Mouse (Mus musculus): ENCODE results near the gene Rpl38. TPM values are rescaled to one million over a fixed set of nuclear protein-coding genes. Genes with fewer than 3 reads are reported as not detected.

Rpl38 gene
- polyA plus RNA-seq, 1 experiment from 2014 or later = 824 TPM

DNA sequence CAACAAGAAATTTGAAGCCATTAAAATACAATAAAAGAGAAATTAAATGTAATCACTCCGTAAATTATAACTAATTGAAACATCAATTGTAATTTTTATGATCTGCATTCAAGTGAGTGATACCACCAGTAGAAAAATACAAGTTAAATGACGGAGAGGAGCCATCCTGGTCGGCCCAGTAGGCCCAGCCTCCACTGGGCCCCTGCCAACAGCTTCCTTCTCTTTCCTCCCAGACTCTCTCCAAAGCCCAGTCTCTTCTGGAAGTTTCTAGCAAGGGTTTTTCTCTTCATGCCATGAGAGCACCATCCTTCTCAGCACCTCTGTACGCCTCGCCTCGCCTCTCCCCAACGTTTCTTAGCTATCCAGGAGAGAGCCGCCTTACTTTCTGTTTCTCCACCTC lies 27.2 kb upstream of the Rpl38 start:
- no peak for DNase-seq (ENCODE audit: low spot score)

DNA sequence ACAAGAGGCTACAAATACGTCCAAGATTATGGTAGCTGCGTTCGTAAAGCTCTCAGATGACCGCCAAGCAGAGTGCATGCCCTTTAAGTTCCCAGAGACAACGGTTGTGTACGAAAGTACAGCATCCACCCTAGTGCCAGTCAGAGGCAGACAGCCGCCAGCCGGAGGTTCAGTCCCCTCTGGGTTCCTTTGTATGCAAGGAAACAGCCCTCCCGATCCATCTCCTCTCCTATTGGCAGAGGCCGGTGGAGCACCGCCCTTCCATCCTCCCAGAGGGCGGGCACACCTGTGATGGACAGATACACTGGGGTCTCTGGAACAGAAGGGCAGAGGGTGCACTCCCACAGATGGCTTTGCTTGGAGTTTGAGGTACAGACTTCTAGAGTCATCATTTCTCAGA lies 26.1 kb upstream of the Rpl38 start:
- Histone ChIP-seq H3K27me3 (replicated peaks; ENCODE audit: insufficient read depth, low read length) (0 out of 2 replicates have a peak, but pooled peaks cover 10% of the 10 kb centered on the region), H3K27ac (ENCODE audit: low read length) (no peak overlapping the region), H3K4me2 (replicated peaks; ENCODE audit: low read depth, low read length) (no peak overlapping the region), H3K36me3 (ENCODE audit: insufficient read depth, low read length) (no peaks in the 10 kb centered on the region), H3K4me3 (ENCODE audit: low read depth, low read length) (no peak overlapping the region), H3K9me3 (ENCODE audit: low read length) (no peaks in the 10 kb centered on the region), H3K9ac (replicated peaks; ENCODE audit: low read depth) (no peak overlapping the region), H3K4me1 (ENCODE audit: insufficient read depth, low read depth, low read length) (no peaks in the 10 kb centered on the region)
- no peak for TF ChIP-seq EP300 (IDR thresholded peaks at IDR 0.05)
- TF ChIP-seq CTCF (IDR thresholded peaks at IDR 0.05) = no peak
- DNase-seq (ENCODE audit: low spot score) = no peak
- ATAC-seq = no peak
- 48% methylated on average over 12 of the region's 12 CpGs for WGBS

More for the DNA sequence above, 27.2 kb upstream of the Rpl38 start:
- 0 out of 2 replicates have a peak, but pooled peaks cover 10% of the 10 kb centered on the region for H3K27me3 ChIP-seq (replicated peaks; ENCODE audit: insufficient read depth, low read length)
- no peak overlapping the region for H3K4me2 ChIP-seq (replicated peaks; ENCODE audit: low read depth, low read length)
- H3K27ac ChIP-seq (ENCODE audit: low read length) = no peak overlapping the region
- no peak overlapping the region for H3K9ac ChIP-seq (replicated peaks; ENCODE audit: low read depth)
- H3K36me3 ChIP-seq (ENCODE audit: insufficient read depth, low read length) = no peaks in the 10 kb centered on the region
- no peaks in the 10 kb centered on the region for H3K4me1 ChIP-seq (ENCODE audit: insufficient read depth, low read depth, low read length)
- no peak overlapping the region for H3K4me3 ChIP-seq (ENCODE audit: low read depth, low read length)
- no peaks in the 10 kb centered on the region for H3K9me3 ChIP-seq (ENCODE audit: low read length)
- 73% methylated on average over 8 of the region's 8 CpGs for WGBS
- TF ChIP-seq CTCF (IDR thresholded peaks at IDR 0.05) (no peak), EP300 (IDR thresholded peaks at IDR 0.05) (no peak)
- ATAC-seq = no peak

DNA sequence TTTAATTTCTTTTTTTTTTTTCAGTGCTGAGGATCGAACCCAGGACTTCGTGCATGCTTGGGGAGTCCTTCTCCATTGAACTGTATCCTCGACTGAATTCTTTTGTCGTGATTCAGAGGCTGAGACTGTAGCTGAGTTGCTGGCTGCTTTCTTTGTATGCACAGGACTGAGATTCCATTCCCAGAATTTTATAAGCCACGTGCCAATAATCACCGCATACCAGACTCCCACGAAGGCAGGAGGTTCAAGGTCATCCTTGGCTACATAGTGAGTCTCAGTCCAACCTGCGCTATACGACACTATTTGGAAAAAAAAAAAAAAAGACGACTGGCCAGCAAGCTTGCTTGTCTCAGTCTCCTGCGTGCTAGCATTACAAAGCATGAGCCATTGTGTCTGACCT lies 25.4 kb upstream of the Rpl38 start:
- no peak for TF ChIP-seq CTCF (IDR thresholded peaks at IDR 0.05)
- no peak for TF ChIP-seq EP300 (IDR thresholded peaks at IDR 0.05)
- ATAC-seq = no peak
- H3K9me3 ChIP-seq (ENCODE audit: low read length) = no peaks in the 10 kb centered on the region

DNA sequence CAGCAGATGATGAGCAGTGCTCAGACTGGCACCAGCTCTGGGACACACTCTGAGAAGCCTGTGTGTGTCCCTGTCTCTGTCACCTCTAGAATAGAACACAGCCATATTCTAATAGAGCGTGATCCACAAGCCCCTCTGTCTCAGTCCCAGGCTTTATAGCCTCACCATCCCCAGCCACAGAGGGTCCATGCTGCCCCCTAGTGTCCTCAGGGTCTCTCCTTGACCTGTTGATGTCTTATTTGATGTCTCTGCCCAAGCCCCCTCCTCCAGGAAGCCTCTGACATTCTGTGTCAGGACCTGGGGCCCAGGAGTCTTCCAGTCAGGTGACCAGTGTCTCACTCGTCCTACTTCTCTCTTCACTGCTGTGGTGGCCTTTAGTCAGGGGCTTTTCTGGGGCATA lies 24.2 kb upstream of the Rpl38 start:
- Histone ChIP-seq H3K4me1 (ENCODE audit: insufficient read depth, low read depth, low read length) (no peaks in the 10 kb centered on the region), H3K4me2 (replicated peaks; ENCODE audit: low read depth, low read length) (no peak overlapping the region), H3K4me3 (ENCODE audit: low read depth, low read length) (no peak overlapping the region), H3K9me3 (ENCODE audit: low read length) (no peaks in the 10 kb centered on the region), H3K9ac (replicated peaks; ENCODE audit: low read depth) (no peak overlapping the region), H3K27me3 (replicated peaks; ENCODE audit: insufficient read depth, low read length) (no peaks in the 10 kb centered on the region), H3K36me3 (ENCODE audit: insufficient read depth, low read length) (no peaks in the 10 kb centered on the region), H3K27ac (ENCODE audit: low read length) (no peak overlapping the region)
- no peak for TF ChIP-seq EP300 (IDR thresholded peaks at IDR 0.05)
- no peak for TF ChIP-seq CTCF (IDR thresholded peaks at IDR 0.05)
- ATAC-seq = no peak
- no peak for DNase-seq (ENCODE audit: low spot score)
- 24% methylated on average over 2 of the region's 2 CpGs for WGBS

More for the DNA sequence above, 25.4 kb upstream of the Rpl38 start:
- Histone ChIP-seq H3K4me2 (replicated peaks; ENCODE audit: low read depth, low read length) (no peak overlapping the region), H3K27me3 (replicated peaks; ENCODE audit: insufficient read depth, low read length) (0 out of 2 replicates have a peak, but pooled peaks cover 10% of the 10 kb centered on the region), H3K27ac (ENCODE audit: low read length) (no peak overlapping the region), H3K36me3 (ENCODE audit: insufficient read depth, low read length) (no peaks in the 10 kb centered on the region), H3K4me1 (ENCODE audit: insufficient read depth, low read depth, low read length) (no peaks in the 10 kb centered on the region), H3K4me3 (ENCODE audit: low read depth, low read length) (no peak overlapping the region), H3K9ac (replicated peaks; ENCODE audit: low read depth) (no peak overlapping the region)
- 70% methylated on average over 11 of the region's 11 CpGs for WGBS
- no peak for DNase-seq (ENCODE audit: low spot score)

DNA sequence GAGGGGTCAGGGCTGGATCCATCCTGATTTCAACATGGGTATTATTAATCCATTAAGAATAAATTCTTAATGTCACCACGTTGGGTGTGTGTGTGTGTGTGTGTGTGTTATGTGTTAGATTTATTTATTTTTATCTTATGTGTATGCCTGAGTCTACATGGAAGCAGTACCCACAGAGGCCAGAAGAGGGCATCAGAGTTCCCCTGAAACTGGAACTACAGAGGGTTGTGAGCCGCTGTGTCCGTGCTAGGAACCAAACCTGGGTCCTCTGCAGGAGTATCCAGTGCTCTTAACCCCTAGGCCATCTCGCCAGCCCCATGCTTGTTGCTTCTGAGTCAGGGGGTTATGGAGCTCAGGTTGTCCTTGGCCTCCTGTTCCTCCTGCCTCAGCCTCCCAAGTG lies 18.8 kb upstream of the Rpl38 start:
- Histone ChIP-seq H3K27ac (ENCODE audit: low read length) (no peak overlapping the region), H3K27me3 (replicated peaks; ENCODE audit: insufficient read depth, low read length) (no peaks in the 10 kb centered on the region), H3K36me3 (ENCODE audit: insufficient read depth, low read length) (no peaks in the 10 kb centered on the region), H3K9me3 (ENCODE audit: low read length) (no peaks in the 10 kb centered on the region), H3K4me2 (replicated peaks; ENCODE audit: low read depth, low read length) (no peak overlapping the region), H3K4me1 (ENCODE audit: insufficient read depth, low read depth, low read length) (no peaks in the 10 kb centered on the region), H3K4me3 (ENCODE audit: low read depth, low read length) (no peak overlapping the region), H3K9ac (replicated peaks; ENCODE audit: low read depth) (no peak overlapping the region)
- no peak for DNase-seq (ENCODE audit: low spot score)
- peak; percentile 13; the same call in 1 of the 2 replicates for TF ChIP-seq CTCF (IDR thresholded peaks at IDR 0.05)
- no peak for TF ChIP-seq EP300 (IDR thresholded peaks at IDR 0.05)
- ATAC-seq = no peak
- 64% methylated on average over 4 of the region's 4 CpGs for WGBS

DNA sequence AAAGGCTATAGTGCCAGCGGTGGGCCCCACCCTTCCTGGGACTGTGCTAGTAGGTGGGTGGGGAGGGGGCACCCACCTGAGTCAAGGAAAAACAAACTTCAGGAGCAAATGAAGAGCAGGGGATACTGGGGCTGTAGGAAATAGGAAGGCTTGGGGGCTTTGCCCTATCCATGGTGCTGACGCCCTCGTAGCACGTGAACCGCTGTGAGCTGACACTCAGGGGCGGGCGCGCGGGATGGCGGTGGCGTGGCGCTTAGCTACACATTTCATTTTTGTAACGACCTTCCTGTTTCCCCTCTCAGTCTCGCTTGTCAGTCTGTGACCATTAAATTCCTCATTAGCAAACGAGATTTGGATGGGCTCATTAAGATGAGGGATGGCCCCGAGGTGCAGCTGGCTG lies 15.8 kb upstream of the Rpl38 start:
- ATAC-seq = no peak
- Histone ChIP-seq H3K9me3 (ENCODE audit: low read length) (no peaks in the 10 kb centered on the region), H3K4me1 (ENCODE audit: insufficient read depth, low read depth, low read length) (no peaks in the 10 kb centered on the region), H3K27ac (ENCODE audit: low read length) (no peak overlapping the region), H3K9ac (replicated peaks; ENCODE audit: low read depth) (no peak overlapping the region), H3K27me3 (replicated peaks; ENCODE audit: insufficient read depth, low read length) (no peaks in the 10 kb centered on the region), H3K36me3 (ENCODE audit: insufficient read depth, low read length) (no peaks in the 10 kb centered on the region), H3K4me3 (ENCODE audit: low read depth, low read length) (no peak overlapping the region), H3K4me2 (replicated peaks; ENCODE audit: low read depth, low read length) (no peak overlapping the region)
- TF ChIP-seq CTCF (IDR thresholded peaks at IDR 0.05) (no peak), EP300 (IDR thresholded peaks at IDR 0.05) (no peak)
- WGBS = 5% methylated on average over 16 of the region's 16 CpGs
- no peak for DNase-seq (ENCODE audit: low spot score)

DNA sequence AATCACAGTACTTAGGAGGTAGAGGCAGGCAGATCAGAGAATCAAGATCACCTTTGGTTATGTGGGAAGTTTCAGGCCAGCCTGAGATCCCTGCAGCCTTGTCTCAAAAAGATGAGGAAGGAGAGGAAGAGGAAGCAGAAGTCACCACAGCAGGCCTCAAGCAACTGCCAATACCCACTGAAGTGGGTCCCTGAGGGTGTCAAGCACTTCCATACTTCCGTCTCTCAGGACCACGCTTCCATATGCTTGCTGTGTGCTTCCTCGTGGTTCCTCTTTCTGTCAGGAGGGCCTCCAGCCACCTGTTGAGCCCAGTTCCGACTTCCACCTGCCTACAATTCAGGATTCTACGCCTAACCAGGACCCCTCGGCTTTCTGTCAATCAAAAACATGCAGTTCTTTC lies 14.7 kb upstream of the Rpl38 start:
- no peaks in the 10 kb centered on the region for H3K9me3 ChIP-seq (ENCODE audit: low read length)
- no peak overlapping the region for H3K4me3 ChIP-seq (ENCODE audit: low read depth, low read length)
- no peak overlapping the region for H3K27ac ChIP-seq (ENCODE audit: low read length)
- TF ChIP-seq CTCF (IDR thresholded peaks at IDR 0.05) (no peak), EP300 (IDR thresholded peaks at IDR 0.05) (no peak)
- no peaks in the 10 kb centered on the region for H3K4me1 ChIP-seq (ENCODE audit: insufficient read depth, low read depth, low read length)
- H3K27me3 ChIP-seq (replicated peaks; ENCODE audit: insufficient read depth, low read length) = no peaks in the 10 kb centered on the region
- no peak for ATAC-seq
- no peak overlapping the region for H3K9ac ChIP-seq (replicated peaks; ENCODE audit: low read depth)
- DNase-seq (ENCODE audit: low spot score) = no peak
- H3K36me3 ChIP-seq (ENCODE audit: insufficient read depth, low read length) = no peaks in the 10 kb centered on the region
- no peak overlapping the region for H3K4me2 ChIP-seq (replicated peaks; ENCODE audit: low read depth, low read length)
- 63% methylated on average over 6 of the region's 6 CpGs for WGBS
